Mouse (Mus musculus) midbrain, embryonic 10.5 days (tissue): ENCODE data around the gene Gcnt2. TPM values are rescaled to one million over a fixed set of nuclear protein-coding genes. Genes with fewer than 3 reads are reported as not detected.
A peak's percentile ranks its signal among the peaks of the same experiment; 100 is the strongest.
"Not testable (repeated sequence)": the region's sequence is repeated elsewhere in the genome, so short reads cannot be mapped to it uniquely, and the experiment has no call there.

Source experiments
- DNase-seq: peaks from one replicate; pipeline ENCODE4 v3.0.0-alpha.2; 2017; ENCODE audit warnings: low spot score
- H3K27ac ChIP-seq: fragments of 300-500 bp; sonication (generic); replicated peaks from 2 replicates; pipeline ENCODE4 v1.5.1; 2016; ENCODE audit warnings: mild to moderate bottlenecking
- H3K27me3 ChIP-seq: fragments of 300-500 bp; sonication (generic); 2 replicates; pipeline ENCODE4 v1.6.1; 2016; ENCODE audit warnings: low read depth, mild to moderate bottlenecking; ENCODE audit not compliant: poor library complexity, severe bottlenecking
- H3K36me3 ChIP-seq: fragments of 300-500 bp; sonication (generic); 2 replicates; pipeline ENCODE4 v1.6.1; 2016; ENCODE audit warnings: mild to moderate bottlenecking, moderate library complexity
- H3K4me1 ChIP-seq: fragments of 300-500 bp; sonication (generic); 2 replicates; pipeline ENCODE4 v1.6.1; 2016
- H3K4me3 ChIP-seq: fragments of 300-500 bp; sonication (generic); 2 replicates; pipeline ENCODE4 v1.5.1; 2016; ENCODE audit warnings: mild to moderate bottlenecking, moderate library complexity
- H3K9me3 ChIP-seq: fragments of 300-500 bp; sonication (generic); replicated peaks from 2 replicates; pipeline ENCODE4 v1.6.1; 2016; ENCODE audit warnings: mild to moderate bottlenecking
- WGBS: fragments of 180-500 bp; shearing (Covaris S2); methylation state at CpG from one replicate; pipeline ENCODE4 v1.1.7; 2016; 5-methylcytosine and 5-hydroxymethylcytosine counted together
- polyA plus RNA-seq: library from polyadenylated mRNA; unstranded; fragments of >200 nt; fragmentation: Nextera tagmentation; extraction: Ambion mirVana; gene quantifications from 2 replicates; pipeline ENCODE4 v1.2.1, GENCODE M21; 2016

Gene Gcnt2
- polyA plus RNA-seq, 1 experiment from 2014 or later = 2.7 TPM

DNA sequence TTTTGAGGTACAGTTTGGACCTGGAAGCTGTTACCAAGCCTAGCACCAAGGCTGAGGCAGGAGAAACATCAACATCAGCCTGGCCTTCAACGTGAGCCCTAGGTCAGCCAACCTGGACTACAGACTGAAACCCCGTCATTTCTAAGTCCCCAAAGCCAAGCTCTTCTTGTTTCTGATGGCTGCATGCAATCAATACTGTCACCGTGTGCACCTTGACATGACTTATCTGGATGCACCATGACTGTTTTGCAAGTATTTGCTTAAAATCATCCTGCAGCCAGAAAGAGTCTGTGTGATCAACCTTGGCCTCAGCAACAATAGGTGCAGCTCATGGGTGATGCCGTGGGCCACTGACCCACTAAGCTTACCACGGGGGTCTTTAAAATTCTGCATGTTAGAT lies 23.1 kb downstream of the Gcnt2 start:
- 86% methylated on average over 5 of the region's 5 CpGs for WGBS
- Histone ChIP-seq H3K9me3 (no peaks in the 10 kb centered on the region), H3K4me1 (peaks cover 13% of the 10 kb centered on the region), H3K4me3 (no peak overlapping the region), H3K36me3 (no peaks in the 10 kb centered on the region), H3K27me3 (peaks cover 12% of the 10 kb centered on the region), H3K27ac (no peak overlapping the region)
- no peak for DNase-seq

DNA sequence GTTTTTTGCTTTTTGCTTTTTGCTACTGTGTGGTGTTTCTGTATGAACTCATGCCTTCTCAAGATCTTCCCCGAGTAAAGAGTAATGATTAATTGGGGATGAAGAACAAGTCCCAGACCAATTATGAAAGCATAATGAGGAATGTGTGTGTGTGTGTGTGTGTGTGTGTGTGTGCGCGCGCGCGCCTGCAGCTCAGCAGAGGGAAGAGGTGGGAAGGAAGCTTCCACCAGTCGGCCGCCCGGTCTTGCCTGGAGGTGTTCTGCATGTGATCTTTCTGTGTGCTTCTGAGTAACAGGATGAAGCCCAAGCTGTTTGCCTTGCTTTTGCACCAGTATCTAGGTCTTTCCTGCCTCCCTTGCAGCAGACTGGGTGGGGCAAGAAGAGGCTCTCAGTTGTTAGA lies 24.3 kb downstream of the Gcnt2 start:
- Histone ChIP-seq H3K27ac (no peak overlapping the region), H3K9me3 (no peaks in the 10 kb centered on the region), H3K36me3 (no peaks in the 10 kb centered on the region), H3K4me3 (no peak overlapping the region), H3K4me1 (peaks cover 21% of the 10 kb centered on the region), H3K27me3 (peaks cover 18% of the 10 kb centered on the region)
- DNase-seq = no peak
- 90% methylated on average over 9 of the region's 9 CpGs for WGBS

DNA sequence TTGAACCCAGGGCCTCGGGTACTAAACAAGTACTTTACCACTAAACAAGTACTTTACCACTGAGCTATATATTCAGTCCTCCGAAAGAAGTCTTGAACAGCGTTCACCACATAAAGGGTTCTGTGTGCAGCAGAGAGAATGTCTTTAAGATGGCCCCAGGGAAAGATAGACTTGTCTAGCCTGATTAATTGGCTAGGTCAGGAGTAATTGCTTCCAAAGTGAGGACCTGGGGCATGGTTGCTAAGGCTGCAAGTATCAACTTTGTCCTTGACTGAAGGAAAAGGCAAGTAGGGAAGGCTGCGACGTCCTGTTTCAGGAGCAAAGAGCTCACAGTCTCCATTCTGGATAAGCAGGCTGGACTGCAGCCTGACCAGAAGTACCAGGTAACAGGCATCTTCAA lies 25.3 kb downstream of the Gcnt2 start:
- 83% methylated on average over 5 of the region's 5 CpGs for WGBS
- H3K27me3 ChIP-seq = peaks cover 18% of the 10 kb centered on the region
- no peaks in the 10 kb centered on the region for H3K9me3 ChIP-seq
- H3K4me1 ChIP-seq = peaks cover 24% of the 10 kb centered on the region
- H3K27ac ChIP-seq = no peak overlapping the region
- no peaks in the 10 kb centered on the region for H3K36me3 ChIP-seq
- no peak for DNase-seq
- H3K4me3 ChIP-seq = no peak overlapping the region

DNA sequence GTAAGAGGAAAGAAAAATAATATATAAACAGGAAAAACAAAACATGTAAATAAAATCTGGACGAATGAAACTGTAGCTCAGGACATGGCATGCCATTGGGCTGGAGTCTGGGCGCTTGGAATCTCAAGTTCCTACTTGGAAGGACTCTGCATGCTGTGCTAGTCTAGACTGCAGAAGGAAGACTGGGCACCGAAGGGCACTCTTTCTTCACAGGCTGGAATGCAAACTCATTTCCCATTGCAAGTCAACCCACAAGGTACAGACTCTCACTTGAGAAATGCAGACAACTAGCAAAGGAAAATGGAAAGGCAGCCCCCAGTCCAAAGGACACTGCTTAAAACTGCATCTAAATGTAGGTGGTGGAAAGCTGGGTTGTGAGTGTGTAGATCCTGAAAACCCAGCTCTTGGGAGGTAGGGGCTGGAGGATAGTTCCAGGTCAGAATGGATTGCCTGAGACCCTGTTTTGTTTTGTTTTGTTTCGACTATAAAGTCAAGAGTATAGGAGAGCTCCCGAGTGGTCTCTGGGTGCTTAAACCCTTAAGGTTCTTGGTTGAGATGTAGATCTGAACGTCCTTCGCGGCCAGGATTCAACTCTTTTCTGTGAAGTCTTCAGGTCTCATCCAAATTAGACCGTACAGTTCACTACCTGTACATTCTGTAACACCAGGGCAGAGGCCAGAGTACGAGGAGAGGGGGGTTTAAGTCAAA lies 26.5 kb downstream of the Gcnt2 start:
- WGBS = 36% methylated on average over 10 of the region's 10 CpGs
- Histone ChIP-seq H3K27me3 (peaks cover 18% of the 10 kb centered on the region), H3K27ac (peak overlapping the region; percentile 87), H3K9me3 (no peaks in the 10 kb centered on the region), H3K4me1 (peaks cover 24% of the 10 kb centered on the region), H3K4me3 (peak overlapping the region; percentile 54), H3K36me3 (no peaks in the 10 kb centered on the region)
- DNase-seq = no peak

DNA sequence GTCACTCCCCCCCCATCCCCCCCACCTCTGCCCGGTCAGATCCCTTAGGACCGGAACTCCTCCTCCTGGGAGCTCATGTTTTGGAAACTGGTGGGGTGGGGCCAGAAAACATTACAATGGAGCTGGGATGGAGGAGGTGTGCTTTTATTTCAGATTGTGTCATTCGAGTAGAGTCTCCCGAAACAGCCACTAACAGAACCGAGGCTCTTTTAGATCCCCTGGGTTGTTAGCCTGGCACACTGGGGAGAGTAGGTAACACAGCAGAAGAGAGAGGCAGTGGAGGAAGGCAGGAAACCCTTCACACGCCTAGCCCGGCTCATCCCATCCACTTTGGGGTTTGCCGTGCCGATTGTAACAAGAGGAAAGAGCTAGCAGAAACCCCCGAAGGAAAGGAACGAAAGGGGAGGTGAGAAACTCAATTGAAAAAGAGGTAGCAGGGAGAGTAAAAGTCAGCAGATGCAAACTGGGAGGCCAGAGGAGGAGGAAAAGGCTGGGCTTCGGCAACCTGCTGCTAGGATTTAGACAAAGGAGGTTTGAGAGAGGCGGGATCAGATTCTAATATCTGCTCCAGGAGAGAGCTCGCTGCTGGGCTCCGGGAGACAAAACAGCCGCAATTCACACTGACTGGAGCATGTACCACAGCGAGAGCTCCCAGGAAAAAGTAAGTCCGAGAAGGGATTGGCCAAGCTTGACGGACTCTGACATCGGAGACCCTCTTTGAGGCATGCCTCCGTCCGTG lies 27.3 kb downstream of the Gcnt2 start:
- H3K4me1 ChIP-seq = peaks cover 24% of the 10 kb centered on the region
- H3K27ac ChIP-seq = peak overlapping the region; percentile 87
- peak; percentile 63 for DNase-seq
- H3K4me3 ChIP-seq = peak overlapping the region; percentile 54
- H3K36me3 ChIP-seq = no peaks in the 10 kb centered on the region
- WGBS = under 1% methylated on average over 22 of the region's 22 CpGs
- no peaks in the 10 kb centered on the region for H3K9me3 ChIP-seq
- H3K27me3 ChIP-seq = peaks cover 18% of the 10 kb centered on the region

DNA sequence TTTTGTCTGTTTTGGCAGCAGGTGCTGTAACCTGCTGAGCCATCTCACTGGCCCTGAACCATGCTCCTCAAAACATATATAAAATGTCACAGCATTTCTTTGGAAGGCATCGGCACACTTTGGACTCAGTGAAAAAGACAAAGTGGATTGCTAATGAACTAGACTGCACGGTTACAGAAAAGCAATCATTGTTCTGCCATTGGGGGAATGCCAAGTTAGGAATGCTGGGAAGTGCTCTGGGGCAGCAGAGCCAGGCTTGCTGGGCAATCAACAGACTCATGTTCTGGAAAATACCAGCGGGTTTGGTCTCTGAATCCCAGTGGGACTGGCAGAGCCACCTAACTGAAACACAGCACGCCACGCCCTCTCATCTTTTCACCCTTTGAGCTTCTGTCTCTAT lies 31.0 kb downstream of the Gcnt2 start:
- no peak overlapping the region for H3K4me3 ChIP-seq
- no peaks in the 10 kb centered on the region for H3K9me3 ChIP-seq
- H3K36me3 ChIP-seq = no peaks in the 10 kb centered on the region
- H3K27me3 ChIP-seq = peaks cover 11% of the 10 kb centered on the region
- H3K27ac ChIP-seq = no peak overlapping the region
- 86% methylated on average over 5 of the region's 5 CpGs for WGBS
- peaks cover 28% of the 10 kb centered on the region for H3K4me1 ChIP-seq
- DNase-seq = no peak

DNA sequence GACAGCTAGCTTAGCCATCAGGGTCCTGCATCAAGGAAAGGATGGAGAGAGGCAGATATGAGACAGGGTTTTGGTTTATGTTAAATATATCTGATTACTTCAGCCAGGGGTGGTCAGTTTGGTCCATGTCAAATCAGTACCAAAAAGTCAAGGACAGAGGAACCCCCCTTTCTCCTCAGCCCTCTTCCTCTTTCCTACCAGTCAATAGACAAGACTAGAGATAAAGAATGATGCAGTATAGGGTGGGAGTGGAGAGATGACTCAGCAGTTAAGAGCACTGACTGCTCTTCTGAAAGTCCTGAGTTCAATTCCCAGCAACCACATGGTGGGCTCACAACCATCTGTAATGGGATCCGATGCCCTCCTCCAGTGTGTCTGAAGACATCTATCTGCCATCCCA lies 31.8 kb downstream of the Gcnt2 start:
- not testable (repeated sequence) for H3K27me3 ChIP-seq, H3K9me3 ChIP-seq, H3K27ac ChIP-seq, H3K36me3 ChIP-seq, H3K4me3 ChIP-seq, DNase-seq
- WGBS = 94% methylated on average over 1 of the region's 1 CpGs
- peaks cover 27% of the 10 kb centered on the region for H3K4me1 ChIP-seq

DNA sequence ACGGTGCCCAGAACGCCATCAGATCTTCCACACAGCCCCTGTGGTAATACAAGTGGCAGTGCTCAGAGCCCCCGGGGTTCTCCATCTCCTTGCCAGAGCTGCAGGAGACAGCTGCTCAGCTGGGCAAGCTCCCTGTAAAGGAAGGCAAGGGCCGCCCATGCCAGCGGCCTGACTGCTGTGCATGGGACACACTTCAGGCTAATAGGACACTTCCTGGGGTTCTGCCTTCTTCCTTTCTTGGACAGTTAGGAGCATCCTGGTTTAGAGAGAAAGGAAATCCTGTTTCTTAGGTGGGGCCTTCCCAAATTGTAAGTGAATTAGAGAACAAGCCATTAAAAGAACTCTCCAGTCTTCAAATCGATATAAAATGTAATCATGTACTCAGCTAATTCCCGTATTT lies 32.5 kb downstream of the Gcnt2 start:
- Histone ChIP-seq H3K36me3 (no peaks in the 10 kb centered on the region), H3K4me1 (peaks cover 21% of the 10 kb centered on the region), H3K4me3 (no peak overlapping the region), H3K27me3 (peaks cover 8% of the 10 kb centered on the region), H3K27ac (no peak overlapping the region), H3K9me3 (no peaks in the 10 kb centered on the region)
- no peak for DNase-seq
- 83% methylated on average over 7 of the region's 7 CpGs for WGBS

DNA sequence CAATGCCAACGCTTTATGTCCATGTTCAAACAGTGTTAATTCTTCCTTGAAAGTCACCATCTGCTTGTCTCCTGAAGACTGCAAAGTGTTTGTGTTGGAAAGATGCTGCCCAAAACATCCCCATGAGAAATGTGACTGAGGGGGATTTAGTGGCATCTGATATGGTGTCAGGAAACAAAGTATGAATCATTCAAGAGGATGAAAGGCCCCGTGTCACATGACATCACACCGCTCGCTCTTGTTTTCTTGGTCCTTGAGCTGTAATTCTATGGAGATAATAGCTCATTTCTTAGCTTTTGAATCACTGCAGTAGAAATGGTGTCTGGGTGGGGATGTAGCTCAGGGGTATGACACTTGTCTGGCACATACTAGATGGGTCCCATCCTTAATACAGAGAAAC lies 33.0 kb downstream of the Gcnt2 start:
- Histone ChIP-seq H3K4me3 (no peak overlapping the region), H3K4me1 (peaks cover 16% of the 10 kb centered on the region; the same call in 1 of the 2 replicates), H3K9me3 (no peaks in the 10 kb centered on the region), H3K27ac (no peak overlapping the region), H3K36me3 (no peaks in the 10 kb centered on the region), H3K27me3 (peaks cover 6% of the 10 kb centered on the region)
- 78% methylated on average over 4 of the region's 4 CpGs for WGBS
- no peak for DNase-seq

DNA sequence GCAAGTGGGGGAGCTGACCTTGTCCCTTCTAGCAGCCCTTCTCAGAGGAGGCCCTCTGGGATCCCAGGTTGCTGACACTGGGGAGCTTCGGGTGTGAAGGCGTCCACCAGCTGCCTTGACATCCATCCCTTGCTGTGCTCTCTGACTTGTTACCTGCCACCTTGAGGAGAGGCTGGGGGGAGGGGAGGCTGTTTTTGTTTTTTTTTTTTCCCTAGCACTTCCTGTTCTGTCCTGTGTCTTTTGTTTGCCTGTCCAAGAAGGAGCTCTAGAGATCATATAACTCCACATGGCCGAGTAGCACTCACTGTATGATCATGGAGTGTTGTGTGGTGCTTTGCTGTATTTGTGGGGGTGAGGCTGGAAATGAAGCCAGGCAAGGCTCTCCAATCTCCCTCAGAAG lies 34.0 kb downstream of the Gcnt2 start:
- DNase-seq = no peak
- 84% methylated on average over 3 of the region's 3 CpGs for WGBS
- Histone ChIP-seq H3K36me3 (no peaks in the 10 kb centered on the region), H3K27me3 (no peaks in the 10 kb centered on the region), H3K9me3 (no peaks in the 10 kb centered on the region), H3K4me1 (peaks cover 10% of the 10 kb centered on the region; the same call in 1 of the 2 replicates), H3K4me3 (no peak overlapping the region), H3K27ac (no peak overlapping the region)

DNA sequence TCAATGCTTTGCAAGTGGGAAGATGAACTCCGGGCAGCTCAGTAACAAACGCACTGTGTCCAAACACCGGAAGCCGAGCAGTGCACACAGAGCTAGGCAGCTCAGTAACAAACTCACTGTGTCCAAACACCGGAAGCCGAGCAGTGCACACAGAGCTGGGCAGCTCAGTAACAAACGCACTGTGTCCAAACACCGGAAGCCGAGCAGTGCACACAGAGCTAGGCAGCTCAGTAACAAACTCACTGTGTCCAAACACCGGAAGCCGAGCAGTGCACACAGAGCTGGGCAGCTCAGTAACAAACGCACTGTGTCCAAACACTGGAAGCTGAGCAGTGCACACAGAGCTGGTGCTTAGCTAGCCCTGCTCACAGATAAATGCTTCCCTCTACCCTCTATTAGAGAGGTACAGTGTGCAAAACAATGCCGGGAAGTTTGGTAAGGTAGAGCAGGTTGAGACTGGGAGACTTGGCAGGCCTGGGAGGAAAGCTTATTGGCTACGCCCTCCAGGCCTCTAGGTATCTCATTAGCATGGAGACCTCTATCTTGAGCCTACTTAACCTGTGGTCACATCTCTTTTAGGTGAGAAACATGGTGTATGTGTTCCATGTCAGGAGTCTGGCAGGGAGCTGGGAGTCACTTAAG lies 38.6 kb downstream of the Gcnt2 start:
- not testable (repeated sequence) for H3K27me3 ChIP-seq, H3K4me3 ChIP-seq, H3K36me3 ChIP-seq, H3K9me3 ChIP-seq, DNase-seq, H3K27ac ChIP-seq
- WGBS = 89% methylated on average over 14 of the region's 14 CpGs
- H3K4me1 ChIP-seq = peaks cover 11% of the 10 kb centered on the region; the same call in 1 of the 2 replicates

DNA sequence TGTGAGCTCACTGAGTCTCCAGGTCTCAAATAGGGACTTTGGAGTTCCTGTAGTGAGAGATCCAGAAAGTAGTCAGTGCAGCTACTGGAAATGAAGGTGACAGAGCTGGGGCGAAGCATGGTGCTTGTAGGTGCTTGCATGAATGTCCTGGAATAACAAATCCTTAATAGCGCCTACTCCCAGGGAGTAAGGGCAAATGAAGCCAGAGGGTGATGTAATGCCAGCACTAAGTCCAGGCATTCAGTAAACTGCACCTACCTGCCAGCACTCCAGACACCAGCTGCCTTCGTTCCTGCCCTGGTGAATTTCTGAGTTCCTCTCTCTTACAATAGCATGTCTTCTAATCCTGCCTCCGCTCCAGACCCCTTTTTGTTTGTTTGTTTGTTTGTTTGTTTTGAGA lies 39.1 kb downstream of the Gcnt2 start:
- WGBS = 93% methylated on average over 4 of the region's 4 CpGs
- H3K27me3 ChIP-seq = no peaks in the 10 kb centered on the region
- H3K27ac ChIP-seq = no peak overlapping the region
- DNase-seq = no peak
- H3K36me3 ChIP-seq = no peaks in the 10 kb centered on the region
- peaks cover 11% of the 10 kb centered on the region; the same call in 1 of the 2 replicates for H3K4me1 ChIP-seq
- H3K9me3 ChIP-seq = no peaks in the 10 kb centered on the region
- no peak overlapping the region for H3K4me3 ChIP-seq
